Mouse (Mus musculus): ENCODE measurements at regions not wholly inside any gene's neighbourhood (a gene's known extent, or its start where the extent isn't known, plus 50 kb on each side); places are given as distances from the start of the nearest gene placed in this dataset.

DNA sequence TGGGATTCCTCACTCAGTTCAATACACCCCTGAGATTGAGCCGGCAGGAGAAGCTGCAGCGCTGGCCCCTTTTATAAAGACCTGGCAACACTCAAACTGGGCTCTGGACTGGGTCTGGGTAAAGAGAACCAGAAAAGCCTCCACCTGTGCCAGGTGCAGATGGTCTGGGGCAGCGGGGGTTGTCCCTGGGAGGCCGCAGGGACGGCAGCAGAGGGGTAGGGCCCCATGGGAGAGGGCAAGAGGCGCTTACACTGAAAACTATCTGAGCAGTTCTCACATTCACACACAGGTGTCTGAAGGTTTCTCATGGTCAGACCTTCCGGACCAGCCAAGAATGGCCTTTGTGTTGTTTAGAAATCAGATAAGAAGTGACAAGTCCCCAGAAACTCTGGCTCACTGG lies 356.1 kb upstream of the Prox1 start:
- intact Hi-C loops (cut with DNase I) = no loop called here
- DNase-seq = no peak

DNA sequence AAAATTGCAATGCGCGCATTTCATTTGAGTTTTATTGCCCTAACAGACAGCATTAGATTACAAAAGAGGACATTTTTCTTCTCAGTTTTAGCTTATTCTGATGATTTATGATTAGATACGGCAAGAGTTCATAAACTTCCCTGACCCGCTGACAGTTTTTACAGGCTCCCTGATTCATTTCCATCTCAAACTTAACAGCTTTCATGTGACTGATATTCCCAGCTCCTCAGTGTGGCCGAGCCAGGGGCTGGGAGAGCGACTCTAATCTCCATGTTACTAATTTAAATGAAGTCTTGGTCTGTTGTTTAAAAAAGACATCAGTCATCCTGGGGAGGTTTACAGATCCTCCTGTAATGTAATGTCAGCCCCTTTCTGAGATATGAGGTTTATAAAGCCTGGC lies 355.5 kb upstream of the Prox1 start:
- intact Hi-C loops (cut with DNase I) = no loop called here
- no peak for DNase-seq

DNA sequence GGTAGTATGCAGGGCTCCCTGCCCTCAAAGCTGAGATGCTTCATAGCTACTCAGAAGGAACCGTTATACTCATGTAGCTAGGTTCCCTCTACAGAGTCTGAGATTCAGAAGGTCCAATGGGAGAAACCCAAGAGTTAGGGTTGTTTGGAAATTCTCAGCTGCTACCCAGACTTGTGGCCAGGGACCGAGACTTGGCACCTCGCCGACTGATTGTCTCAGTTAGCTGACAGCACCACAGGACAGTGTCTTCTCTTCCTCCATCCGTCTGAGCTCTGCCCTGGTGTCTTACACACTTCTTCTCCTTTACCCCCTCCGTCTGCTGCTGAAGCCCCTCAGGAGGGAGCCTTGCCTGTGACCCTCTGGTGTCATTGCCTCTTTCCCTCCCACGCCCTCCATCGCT lies 329.6 kb upstream of the Prox1 start:
- intact Hi-C loops (cut with DNase I) = no loop called here
- no peak for DNase-seq

DNA sequence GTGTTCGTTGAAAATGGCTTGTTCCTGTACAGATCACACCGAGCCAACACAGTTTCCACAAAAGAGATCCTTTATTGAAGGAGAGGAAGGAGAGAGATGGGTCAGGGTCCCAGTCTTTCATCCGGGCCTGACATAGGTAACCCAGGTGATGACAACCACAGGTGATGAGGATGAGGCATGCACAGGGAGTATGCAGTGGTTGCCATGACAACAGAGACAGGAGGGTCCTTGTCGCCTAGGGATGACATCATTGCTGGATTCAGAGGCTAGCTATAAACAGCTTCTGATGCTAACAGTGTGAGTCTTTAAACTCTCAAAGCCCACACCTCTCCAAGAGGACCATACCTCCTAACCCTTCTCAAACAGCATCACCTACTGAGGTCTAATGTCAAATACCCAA lies 327.0 kb upstream of the Prox1 start:
- DNase-seq = no peak
- intact Hi-C loops (cut with DNase I) = no loop called here

DNA sequence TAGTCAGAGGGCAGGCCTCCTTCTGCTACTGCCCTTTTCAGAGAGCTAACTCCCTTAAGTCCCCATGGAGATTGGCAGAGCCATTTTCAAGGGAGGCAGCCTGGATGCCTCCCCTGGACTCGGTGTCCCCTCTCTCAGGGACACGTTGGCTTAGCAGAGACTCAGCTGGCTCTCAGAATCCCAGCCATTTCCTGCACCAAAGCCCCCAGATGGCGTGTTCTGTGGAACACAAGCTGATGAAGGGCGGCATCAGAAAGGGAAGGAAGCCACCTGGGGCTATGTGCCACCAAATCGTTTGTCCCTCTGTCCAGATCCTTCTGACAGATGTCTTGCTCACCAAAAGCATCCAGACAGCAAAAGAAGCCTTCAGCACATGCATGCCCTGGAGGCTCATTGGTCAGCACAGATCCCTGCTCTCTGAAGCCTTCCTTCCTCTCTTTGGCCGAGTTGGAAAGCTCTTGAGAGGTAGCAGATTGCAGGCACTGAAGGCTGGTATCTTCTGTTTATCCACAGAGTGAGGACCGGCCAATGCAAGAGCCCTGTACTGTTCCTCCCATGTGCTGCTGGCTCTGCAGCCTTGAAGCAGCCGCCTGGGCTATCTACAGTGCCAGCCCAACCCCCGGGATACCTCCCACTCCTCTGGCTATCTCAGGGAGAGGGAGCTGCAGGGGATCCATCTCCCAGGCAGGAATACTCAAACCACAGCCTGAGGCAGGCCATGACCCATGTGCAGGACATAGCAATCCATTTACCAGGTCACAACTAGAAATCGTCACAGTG lies 325.4 kb upstream of the Prox1 start:
- intact Hi-C loops (cut with DNase I) = no loop called here
- no peak for DNase-seq

DNA sequence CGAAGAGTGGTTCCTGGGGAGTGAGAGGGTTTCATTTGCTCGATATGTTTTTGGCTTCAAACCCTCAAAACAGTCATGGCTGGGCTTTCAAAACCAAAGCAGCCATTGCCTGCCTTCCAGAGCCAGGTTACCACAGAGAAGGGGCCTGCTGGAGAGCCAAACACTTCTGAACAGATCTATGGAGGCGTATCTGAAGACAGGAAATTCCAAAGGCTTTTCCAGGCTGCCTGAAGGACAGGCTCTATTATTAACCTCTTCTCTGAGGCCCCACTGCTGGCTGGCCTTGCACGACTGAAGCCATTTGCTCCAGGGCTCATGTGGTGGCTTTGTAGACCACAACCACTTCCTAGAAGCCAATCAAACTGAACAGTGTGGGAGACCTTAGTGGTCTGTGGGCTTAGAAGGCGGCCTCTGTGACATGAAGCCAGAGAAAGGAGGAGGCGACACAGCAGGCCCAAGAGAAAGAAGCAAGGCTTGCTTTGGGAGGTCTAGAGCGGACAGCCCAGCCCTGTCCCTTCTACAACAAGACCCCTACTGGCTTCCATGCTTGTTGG lies 316.1 kb upstream of the Prox1 start:
- DNase-seq = no peak
- intact Hi-C loops (cut with DNase I) = no loop called here

DNA sequence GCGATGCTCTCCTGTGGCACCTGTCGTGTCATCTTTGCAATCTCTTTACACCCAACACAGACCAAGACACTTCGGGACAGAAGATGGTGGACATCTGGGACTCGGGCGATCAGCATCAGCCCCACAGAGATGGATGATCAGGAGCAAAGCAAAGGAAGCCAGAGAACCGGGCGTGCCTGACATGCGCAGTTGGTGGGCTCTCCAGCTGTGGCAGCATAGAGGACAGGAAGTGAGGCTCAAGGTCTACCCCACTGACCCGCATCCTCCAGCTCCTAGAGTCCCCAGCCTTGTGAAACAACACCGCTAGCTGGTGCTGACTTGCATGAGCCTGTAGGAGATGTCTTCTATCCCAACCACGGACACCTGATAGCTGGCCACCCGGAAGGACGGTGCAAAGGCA lies 312.9 kb upstream of the Prox1 start:
- intact Hi-C loops (cut with DNase I) = no loop called here
- DNase-seq = no peak

DNA sequence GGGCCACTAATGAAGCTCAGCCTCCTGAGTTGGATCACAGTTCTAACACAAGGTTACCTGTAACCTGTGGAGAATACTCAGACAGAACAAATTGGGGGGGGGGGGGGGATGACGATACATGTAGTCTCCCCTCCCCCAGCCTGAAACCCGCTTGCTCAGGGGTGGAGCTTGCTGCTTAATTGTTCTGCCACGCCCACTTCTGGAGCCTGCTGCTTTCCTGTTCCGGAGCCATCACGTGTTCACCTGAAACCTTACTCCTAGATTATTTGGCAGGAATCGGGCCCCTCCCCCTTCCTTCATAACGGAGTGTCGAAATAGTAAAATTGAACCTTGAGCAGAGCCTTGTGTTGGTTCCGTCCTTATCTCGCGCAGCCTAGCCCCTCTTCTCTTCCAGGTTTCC lies 310.6 kb upstream of the Prox1 start:
- DNase-seq = no peak
- intact Hi-C loops (cut with DNase I) = no loop called here

DNA sequence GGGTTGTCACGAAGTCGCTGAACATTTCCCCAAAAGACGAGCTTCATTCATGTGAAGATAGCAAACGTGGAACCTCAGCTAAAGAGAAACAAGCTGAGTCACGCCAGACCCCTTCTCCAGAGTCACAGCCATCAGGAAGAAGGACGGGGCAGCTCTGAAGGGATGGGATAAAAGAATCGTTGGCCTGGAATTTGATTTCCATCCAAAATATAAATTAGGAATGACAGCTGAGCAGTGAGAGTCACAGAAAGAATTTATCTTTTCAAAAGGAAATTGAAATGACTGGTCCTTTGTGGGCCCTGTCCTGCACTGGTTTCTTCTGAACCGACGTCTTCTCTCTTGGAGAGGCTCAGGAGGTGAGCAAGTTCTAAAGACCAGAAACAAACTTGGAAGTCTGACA lies 310.1 kb upstream of the Prox1 start:
- intact Hi-C loops (cut with DNase I) = no loop called here
- no peak for DNase-seq

DNA sequence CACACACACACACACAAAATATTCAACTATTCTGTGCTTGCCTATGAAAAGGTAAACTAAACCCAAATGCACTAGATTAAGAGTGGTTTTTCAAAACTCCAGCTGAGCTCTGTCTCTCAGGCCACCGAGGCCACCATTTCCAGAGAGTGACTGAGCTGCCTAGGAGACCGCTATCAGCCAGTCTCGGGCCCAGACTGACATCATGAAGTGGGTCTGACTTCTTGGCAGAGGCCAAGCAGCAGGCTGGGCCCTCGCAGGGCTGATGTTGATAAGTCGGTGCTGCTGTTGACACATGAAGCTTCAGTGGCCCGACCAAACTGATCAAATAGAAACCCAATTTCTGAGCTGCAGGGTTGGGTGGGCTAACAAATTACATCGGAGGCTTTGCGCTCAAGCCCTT lies 302.2 kb upstream of the Prox1 start:
- intact Hi-C loops (cut with DNase I) = no loop called here
- DNase-seq = no peak

DNA sequence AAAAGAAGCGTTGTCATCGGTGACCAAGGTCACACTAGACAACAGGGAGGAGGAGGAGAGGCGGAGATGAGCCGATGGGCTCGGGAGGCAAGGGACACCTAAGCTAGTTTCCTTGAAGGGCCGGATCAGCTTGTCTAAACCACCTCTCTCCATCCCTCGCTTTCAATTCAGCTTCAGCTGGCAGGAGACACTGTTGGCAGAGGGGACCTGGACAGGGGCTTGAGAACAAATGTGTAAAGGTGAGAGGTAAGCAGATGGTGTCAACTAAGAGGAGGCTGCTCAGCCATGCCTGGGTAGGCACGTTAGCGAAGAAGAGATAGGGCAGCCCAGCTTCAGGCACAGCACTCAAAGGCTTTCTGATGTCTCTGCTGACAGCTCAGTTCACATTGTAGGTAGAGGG lies 299.8 kb upstream of the Prox1 start:
- DNase-seq = no peak
- intact Hi-C loops (cut with DNase I) = no loop called here

DNA sequence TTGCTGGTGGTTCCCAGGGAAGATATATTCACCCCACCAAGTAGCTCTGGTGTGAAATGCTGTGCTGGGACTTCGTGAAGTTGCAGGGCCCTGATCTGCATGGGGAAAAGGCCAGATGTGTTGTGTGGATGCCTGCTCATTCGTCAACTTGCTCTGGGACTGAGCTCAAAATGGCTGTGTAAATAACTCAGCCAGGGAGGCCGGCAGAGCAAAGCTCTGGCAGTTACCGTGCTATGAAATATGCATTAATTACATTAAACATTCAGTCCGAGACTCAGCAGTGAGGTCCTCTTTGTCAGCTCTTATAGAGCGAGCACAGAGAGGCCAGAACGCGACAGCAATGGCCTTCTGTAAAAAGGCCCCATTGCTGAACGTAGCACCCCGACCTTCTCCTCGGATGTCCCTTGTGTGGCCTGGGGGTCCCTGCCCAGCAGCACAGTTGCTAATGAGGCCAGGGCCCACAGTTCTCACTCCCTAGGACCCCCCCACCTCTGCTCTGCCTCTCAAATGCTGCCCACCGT lies 287.1 kb upstream of the Prox1 start:
- intact Hi-C loops (cut with DNase I) = no loop called here
- DNase-seq = no peak

DNA sequence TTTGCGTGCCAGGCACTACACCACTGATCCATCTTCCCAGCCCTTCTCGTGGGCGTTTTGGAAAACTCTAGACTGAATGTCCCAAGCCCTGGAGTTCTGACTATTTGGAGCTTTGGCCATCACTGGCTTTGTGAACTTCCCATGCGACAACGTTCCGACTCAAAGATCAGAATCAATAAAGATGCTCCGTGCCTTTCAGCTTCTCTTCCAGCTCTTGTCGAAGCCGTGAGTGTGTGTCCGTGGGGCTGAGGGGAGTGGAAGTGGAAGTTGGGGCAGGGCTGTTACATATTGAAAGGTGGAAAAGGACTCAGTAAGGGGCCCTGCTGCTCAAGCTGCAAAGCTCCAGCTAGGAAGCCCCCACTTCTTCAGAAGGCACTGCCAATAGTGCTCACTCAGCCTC lies 283.0 kb upstream of the Prox1 start:
- intact Hi-C loops (cut with DNase I) = no loop called here
- DNase-seq = no peak

DNA sequence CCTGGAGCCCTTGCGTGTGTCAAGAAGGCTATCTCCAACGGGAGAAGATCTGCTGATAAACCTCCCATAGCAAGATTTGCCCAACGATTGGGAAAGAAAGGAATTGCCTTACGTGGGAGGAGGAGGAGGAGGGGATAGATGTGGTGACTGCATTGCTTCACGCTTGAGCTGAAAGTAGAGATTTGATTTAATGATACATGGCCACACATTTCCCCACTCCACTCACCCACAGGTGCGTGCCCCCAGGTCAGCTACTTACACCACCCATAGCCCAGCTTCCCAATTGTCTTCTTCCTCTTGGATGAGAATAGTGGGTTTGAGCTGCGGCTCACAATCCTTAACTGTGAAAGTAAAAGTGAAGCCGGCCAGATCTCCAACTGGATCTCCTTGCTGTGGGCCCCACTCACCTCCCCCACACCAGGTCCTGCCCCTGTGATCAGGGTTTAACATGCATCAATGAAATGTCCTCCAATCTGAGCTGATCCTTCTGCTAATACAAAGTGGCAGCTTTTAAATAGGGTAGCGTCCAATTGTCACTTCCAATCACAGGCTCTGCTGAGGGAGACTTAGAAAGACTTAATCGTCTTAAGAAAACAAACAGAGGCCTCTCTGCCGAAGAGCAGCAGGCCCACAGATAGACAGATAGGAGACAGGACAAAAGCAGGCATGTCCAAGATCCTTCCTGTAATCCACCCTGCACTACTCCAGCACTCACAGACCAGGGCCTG lies 281.8 kb upstream of the Prox1 start:
- no peak for DNase-seq
- intact Hi-C loops (cut with DNase I) = no loop called here

DNA sequence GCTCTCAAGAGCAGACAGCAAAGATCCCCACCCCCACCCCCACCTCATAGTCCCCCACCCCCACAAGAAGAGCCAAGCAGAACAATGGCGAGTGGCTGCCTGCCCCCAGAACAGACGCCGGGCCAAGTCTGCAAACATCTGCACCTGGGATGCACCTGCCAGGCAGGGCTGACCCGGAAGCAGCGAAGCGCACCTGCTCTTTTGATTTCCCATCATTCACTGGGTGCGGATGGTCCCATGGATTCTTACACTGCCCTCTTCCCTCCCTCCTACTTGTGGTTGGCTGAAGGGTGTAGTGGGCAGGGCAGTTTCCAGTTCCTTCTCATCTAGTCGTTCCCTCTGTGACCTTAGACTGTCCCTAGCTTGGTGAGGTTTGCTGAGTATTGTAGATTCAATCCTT lies 277.7 kb upstream of the Prox1 start:
- no peak for DNase-seq
- intact Hi-C loops (cut with DNase I) = no loop called here

DNA sequence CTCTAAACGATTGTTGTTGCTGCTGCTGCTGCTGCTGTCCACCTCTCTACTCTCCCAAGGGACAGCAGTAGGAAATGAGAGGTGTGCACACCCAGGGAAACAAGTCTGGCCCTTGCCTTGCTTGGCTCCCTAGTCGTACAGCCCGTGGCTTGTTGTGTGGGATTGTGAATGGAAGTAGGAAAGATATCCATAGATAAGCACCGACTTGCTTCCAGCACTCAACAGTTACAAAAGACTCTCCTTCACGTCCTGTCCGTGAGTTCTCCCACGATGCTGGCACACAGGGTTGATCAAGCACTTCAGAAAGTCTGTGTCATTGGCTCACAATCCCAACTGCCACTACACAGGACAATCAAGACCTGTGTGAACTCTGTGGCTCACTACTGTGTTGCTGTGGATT lies 276.7 kb upstream of the Prox1 start:
- intact Hi-C loops (cut with DNase I) = no loop called here
- no peak for DNase-seq

DNA sequence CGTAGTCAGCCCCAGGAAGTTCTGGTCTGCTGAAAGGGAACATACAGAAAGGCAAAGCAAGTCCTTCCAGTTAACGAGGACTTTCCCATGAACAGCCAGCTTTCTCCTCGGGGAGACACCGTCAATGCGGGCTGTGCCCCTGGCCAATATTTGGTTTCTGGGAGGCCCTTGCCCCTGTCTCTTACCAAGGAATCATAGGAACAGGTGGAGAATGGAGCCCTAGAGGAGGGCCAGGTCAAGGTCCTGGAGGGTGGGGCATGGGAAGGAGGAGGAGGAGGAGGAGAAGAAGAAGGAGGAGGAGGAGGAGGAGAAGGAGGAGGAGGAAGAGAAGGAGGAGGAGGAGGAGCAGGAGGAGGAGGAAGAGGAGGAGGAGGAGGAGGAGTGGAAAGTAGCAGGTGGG lies 276.2 kb upstream of the Prox1 start:
- intact Hi-C loops (cut with DNase I) = no loop called here
- no peak for DNase-seq

DNA sequence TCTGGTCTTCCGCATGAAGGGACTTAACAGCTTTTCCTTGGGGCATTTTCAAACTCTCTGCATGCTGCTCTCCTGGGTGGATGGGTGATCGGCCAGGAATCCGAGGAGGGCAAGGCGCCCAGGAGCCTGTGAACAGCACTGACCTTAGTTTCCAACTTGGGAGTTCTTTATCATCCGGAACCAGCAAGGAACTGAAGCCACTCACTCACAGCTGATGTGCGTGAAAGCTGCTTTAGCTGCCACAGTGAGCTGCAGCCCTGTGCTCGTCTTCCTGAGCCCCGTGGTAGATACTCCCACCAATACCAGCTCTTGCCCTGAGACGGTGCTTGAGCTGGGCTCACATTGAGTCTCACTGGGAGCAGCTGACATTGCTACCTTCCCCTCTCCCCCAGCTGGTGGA lies 273.9 kb upstream of the Prox1 start:
- intact Hi-C loops (cut with DNase I) = no loop called here
- DNase-seq = no peak

DNA sequence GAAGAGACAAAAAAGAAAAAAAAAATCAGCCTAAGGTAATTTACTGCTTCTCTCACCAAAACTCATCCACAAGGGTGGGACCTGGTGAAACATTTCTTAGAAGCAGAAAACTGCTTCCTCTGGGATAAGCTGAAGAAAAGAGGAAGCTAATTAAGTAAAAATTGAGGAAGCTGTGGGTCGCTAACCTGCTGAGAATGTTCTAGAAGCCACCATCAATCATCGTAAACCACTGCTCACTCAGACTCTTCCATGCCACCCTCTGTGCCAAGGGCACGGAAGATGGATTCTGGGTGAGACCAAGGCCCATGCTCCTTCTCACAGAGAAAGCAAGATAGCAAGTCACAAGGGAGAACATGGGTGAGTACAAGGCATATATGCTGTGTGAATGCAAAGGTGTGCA lies 272.7 kb upstream of the Prox1 start:
- no peak for DNase-seq
- intact Hi-C loops (cut with DNase I) = no loop called here

DNA sequence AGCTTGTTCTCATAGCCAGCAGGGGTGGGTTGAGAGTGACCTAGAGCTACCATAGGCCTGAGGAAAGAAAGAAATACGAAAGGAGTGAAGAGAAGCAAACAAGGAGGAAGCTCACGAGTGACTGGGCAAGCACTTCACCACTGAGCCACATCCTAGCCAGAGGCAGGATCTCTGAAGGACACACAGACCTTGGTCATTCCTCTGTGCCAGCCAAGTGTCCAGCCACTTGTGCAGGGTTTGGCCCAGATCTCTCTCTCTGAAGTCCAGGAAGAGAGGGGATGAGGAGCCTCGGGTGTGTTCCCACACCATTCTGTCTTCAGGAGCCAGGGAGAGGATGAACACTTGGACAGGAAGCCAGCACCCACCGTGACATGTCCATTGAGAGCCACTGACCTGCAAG lies 271.7 kb upstream of the Prox1 start:
- no peak for DNase-seq
- intact Hi-C loops (cut with DNase I) = no loop called here

DNA sequence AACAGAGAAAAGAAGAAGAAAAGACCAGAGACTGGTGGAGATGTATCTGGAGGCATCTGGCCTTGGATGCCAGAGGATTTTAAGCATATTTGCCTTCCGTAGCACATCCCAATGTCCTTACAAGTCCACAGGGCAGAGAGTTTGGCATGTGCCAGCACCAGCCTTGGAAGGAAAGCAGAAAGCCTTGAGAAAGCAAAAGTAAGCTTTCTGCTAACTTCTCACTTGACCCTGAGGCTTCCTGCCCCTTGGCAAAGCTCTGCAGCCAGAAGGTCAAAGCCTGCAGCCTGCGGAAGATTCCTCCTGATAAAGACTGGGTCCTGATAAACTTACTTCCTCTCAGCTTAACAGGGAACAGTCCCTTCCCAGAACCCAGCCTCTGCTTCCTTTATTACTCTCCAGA lies 268.3 kb upstream of the Prox1 start:
- no peak for DNase-seq
- intact Hi-C loops (cut with DNase I) = no loop called here

DNA sequence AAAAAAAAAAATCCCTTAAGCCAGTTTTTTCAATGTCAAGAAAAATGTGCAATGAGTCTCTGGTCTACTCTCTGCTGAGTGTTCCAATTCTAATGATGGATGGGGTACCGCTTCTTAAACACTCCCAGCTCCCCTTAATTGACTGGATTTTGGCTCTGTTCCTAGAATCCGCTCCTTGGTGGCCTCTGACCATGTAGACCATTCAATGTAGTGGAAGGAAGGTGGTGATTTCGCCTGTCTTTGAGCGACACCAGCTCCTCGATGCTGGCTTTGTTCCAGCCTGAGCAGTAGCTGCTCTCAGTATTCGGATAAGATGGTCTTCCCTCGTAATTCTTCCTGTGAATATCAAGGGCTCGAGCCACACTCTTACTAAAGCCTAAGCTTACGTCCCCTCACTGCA lies 252.4 kb upstream of the Prox1 start:
- DNase-seq = no peak
- intact Hi-C loops (cut with DNase I) = no loop called here
